Mouse (Mus musculus): ENCODE data around the gene Hoxa13. TPM values are rescaled to one million over a fixed set of nuclear protein-coding genes. Genes with fewer than 3 reads are reported as not detected.

Gene Hoxa13
- 12.4 TPM for polyA plus RNA-seq (2021)

DNA sequence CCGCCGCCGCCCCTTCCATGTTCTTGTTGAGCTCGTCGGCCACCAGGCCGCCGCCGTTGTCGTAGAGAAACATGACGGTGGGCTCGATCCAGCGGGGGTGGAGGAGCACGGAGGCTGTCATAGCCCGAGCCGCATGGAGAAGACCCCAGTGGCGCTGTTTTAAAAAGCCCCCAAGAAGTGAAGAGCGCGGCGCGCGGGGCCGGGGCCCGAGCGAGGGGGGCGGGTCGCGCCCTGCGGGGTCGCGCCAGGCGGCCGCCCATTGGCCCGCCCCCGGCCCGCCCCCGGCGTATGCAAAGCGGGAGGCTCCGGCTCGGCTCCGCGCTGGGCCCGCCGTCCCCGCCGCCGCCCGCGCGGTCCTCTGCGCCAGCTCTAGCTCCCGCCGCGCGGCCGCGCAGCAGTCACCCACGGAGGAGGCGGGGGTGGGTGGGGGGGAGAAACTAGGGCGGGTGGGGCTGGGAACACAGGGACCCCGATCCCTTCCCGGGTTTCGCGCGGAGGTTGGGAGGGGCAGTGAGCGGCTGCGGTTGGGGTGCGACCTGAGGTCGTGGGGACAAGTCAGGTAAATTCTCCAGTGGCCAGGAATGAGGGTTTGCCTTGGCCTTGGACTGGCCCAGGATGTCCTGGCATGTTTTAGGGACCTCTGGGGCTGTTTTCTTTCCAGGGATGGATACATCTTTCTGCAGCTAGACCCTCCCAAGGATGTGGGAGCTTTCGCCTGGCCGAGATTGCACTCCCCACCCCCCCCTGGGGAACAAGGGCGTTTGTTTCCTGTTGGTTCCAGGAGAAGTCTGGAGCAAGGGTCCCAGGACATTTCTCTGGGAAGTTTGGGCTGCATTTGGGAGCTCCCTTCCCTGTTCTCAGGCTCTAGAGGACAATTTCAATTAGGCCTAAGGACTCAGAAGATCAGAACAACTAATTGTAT is at the start of gene Hoxa13:
Gene Hoxa13 (minus strand): TSS at position 227 of the 922 bp plus-strand sequence.
- no peak for TF ChIP-seq CTCF (IDR thresholded peaks at IDR 0.05)
- ChIA-PET CTCF (interaction anchor here (1.6 to 2.7 kb wide), 2 partner anchors 9 to 341 kb away, joined by 4 to 19 read pairs; no protein-coding TSS in a partner anchor), POLR2A (interaction anchor here (0.6 to 2.1 kb wide), 5 partner anchors 9 to 457 kb away, joined by 3 to 10 read pairs (median 4); partner anchors contain the start of genes Hoxa10 and Hoxa11)
- in situ Hi-C loops (cut with MboI; ENCODE audit: low pct_unique_long_range_greater_than_20kb) = no loop called here
- DNase-seq (ENCODE audit: low read depth, low spot score) = no peak
- peak; percentile 75 for ATAC-seq
- no peaks in the 10 kb centered on the region for H3K27me3 ChIP-seq

DNA sequence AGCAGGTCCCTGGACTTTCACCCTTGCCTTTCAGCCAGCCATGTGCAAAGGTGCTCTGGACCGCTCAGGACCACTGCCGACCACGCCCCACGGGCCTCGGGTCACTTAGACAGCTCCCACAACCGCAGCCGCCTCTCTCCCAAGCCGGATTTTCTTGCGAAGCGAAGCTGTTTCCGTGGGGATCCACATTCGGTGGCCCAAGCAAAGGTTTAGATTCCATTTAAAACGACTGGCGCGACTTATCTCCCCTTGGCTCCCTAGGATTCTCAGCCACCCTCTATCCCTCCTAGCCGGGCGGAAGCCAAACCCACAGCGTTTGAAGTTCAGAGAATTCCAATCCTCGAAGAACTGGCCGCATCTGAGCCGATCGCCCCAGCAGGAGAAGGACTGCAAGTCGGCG is 49.7 kb upstream of the Hoxa13 start:
- CTCF ChIA-PET = no interaction called here
- no peak for TF ChIP-seq CTCF (IDR thresholded peaks at IDR 0.05)
- DNase-seq (ENCODE audit: low read depth, low spot score) (no peak), ATAC-seq (no peak)
- in situ Hi-C loops (cut with MboI; ENCODE audit: low pct_unique_long_range_greater_than_20kb) = no loop called here
- H3K27me3 ChIP-seq = peaks cover 22% of the 10 kb centered on the region
- POLR2A ChIA-PET = no interaction called here

DNA sequence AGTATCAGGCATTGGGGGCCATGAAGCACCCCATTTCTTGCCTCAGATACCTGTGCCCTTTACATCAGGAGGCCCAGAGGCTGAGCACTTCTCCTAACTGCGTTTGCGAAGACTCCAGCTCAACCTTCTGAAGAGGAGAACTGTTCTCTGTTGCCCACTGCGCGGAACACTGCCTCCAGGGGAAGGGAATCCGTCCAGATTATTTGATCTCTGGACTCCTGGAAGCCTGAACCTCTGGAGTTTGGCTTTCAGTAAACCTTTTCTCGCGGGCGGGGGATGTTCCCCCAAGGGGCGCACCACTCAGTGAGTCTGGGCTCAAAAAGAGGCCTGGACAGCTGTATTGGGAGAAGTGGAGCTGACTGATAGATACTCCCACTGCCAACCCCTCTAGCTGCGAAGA is 49.1 kb upstream of the Hoxa13 start:
- H3K27me3 ChIP-seq = peaks cover 22% of the 10 kb centered on the region
- CTCF ChIA-PET = no interaction called here
- POLR2A ChIA-PET = no interaction called here
- in situ Hi-C loops (cut with MboI; ENCODE audit: low pct_unique_long_range_greater_than_20kb) = no loop called here
- no peak for ATAC-seq
- no peak for TF ChIP-seq CTCF (IDR thresholded peaks at IDR 0.05)
- DNase-seq (ENCODE audit: low read depth, low spot score) = no peak

DNA sequence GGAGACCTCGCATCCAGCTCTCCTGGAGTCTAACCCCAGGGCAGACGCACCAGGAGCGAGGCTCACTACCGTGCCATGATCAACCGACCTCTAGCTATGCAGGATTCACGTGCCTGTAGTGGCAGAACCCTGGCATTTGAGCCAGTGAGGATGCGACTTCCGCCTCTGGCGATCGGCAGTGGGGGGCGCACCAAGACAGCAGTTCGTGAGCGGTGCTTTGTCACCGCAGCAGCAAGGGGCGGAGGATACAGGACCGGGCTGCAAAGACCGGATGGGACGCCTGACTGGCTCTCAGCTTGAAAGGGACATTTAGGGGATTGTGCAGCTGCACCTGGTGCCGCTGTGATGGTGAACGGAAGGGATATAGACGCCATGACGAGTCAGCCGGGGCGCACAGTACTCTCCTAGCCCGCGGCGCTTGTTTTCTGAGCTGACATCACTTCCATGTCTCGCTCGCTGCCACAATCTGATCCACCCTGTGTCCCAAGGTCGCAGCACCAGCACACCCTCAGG is 45.3 kb upstream of the Hoxa13 start:
- in situ Hi-C loops (cut with MboI; ENCODE audit: low pct_unique_long_range_greater_than_20kb) = no loop called here
- ChIA-PET CTCF (interaction anchor here (0.9 to 1.6 kb wide), 2 partner anchors 34 to 298 kb away, joined by 3 read pairs; no protein-coding TSS in a partner anchor), POLR2A (no interaction called here)
- no peak for ATAC-seq
- H3K27me3 ChIP-seq = no peaks in the 10 kb centered on the region
- no peak for DNase-seq (ENCODE audit: low read depth, low spot score)
- no peak for TF ChIP-seq CTCF (IDR thresholded peaks at IDR 0.05)

DNA sequence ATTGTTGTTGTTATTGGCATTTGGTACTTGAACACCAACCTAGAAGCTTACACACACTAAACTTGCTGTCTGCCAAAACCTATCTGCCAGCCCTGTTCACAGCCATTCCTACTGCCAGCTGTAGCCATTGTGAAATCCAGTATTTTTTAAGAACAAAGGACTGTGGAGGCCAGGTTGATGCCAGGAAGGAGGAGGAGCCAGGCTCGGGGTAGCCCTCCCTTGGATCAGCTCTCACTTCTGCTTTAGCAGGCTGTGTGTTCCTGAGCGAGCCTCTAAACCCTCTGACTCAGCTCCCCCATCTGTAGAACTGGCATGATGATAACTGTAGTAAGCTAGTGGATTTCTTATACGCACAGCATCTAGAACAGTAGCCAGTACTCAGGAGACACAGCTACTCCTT is 42.7 kb upstream of the Hoxa13 start:
- POLR2A ChIA-PET = interaction anchor here (0.9 kb wide), 1 partner anchor 8 kb away, joined by 3 read pairs; no protein-coding TSS in a partner anchor
- DNase-seq (ENCODE audit: low read depth, low spot score) = no peak
- no peak for ATAC-seq

DNA sequence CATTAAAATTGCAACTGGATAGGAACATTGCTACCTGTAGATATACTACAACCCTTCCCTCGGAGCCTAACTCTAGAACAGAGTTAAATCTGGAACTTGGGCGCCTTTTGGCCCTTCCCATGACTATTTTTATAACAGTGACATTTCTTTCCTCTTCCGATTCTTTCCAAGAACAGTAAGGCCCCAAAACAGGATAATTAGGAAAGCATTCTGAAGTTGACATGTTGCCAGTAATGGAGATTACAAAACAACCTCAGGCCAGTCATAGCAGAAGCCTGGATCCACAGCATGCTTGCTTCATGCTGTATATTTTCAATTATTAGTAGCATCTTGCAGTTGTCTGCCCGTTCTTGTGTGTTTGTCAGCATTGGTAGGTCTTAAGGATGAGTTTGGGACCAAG is 40.1 kb upstream of the Hoxa13 start:
- ATAC-seq = no peak
- ChIA-PET POLR2A (no interaction called here), CTCF (no interaction called here)
- TF ChIP-seq CTCF (IDR thresholded peaks at IDR 0.05) = no peak
- H3K27me3 ChIP-seq = no peaks in the 10 kb centered on the region
- DNase-seq (ENCODE audit: low read depth, low spot score) = no peak
- in situ Hi-C loops (cut with MboI; ENCODE audit: low pct_unique_long_range_greater_than_20kb) = no loop called here

More for the DNA sequence above, 42.7 kb upstream of the Hoxa13 start:
- in situ Hi-C loops (cut with MboI; ENCODE audit: low pct_unique_long_range_greater_than_20kb) = no loop called here
- CTCF ChIA-PET = interaction anchor here (1.1 to 1.2 kb wide), 2 partner anchors 10 kb away, joined by 3 read pairs; partner anchors contain the start of gene Evx1
- no peak for TF ChIP-seq CTCF (IDR thresholded peaks at IDR 0.05)
- no peaks in the 10 kb centered on the region for H3K27me3 ChIP-seq

DNA sequence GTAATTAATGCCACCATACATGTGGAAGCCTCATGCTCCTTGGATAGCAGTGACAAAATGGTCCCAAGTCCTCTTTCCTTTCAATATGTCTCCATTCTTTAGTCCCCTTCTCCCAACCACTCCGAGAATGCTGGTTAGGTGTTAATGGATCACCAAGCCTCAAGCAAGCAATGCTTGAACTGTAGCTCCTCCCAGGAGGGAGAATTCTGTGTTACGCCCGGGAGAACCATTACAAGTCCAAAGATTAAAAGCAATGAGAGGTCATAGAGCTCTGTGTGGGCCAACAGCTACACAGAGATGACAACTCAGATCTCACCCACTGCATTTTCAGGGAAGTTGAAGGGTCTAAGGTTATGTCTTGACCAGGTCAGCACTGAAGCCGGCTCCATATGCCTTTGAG is 37.8 kb upstream of the Hoxa13 start:
- DNase-seq (ENCODE audit: low read depth, low spot score) (no peak), ATAC-seq (no peak)
- CTCF ChIA-PET = interaction anchor here (1.4 kb wide), 1 partner anchor 26 kb away, joined by 5 read pairs; no protein-coding TSS in a partner anchor
- H3K27me3 ChIP-seq = no peaks in the 10 kb centered on the region
- in situ Hi-C loops (cut with MboI; ENCODE audit: low pct_unique_long_range_greater_than_20kb) = no loop called here
- POLR2A ChIA-PET = no interaction called here
- no peak for TF ChIP-seq CTCF (IDR thresholded peaks at IDR 0.05)

DNA sequence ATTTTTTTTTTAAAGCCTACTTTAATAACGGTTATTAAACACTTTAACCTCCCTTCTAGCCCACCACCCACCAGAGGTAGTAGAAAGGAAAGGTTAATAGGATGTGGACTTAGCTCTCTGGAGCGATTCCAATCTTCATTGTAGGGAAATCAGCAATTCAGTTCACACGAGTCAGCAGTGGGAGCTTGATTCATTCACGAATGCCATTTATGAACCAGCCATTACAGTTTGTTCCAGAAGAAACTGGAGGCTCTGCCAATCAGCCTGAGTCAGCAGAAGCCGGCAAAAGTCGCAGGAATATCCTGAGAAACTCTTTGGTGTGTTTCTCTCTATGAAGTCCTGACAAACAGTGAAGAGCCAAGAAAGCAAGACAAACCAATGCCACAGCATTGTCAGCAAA is 33.9 kb upstream of the Hoxa13 start:
- ATAC-seq (no peak), DNase-seq (ENCODE audit: low read depth, low spot score) (no peak)
- H3K27me3 ChIP-seq = no peaks in the 10 kb centered on the region
- CTCF ChIA-PET = no interaction called here
- in situ Hi-C loops (cut with MboI; ENCODE audit: low pct_unique_long_range_greater_than_20kb) = no loop called here
- TF ChIP-seq CTCF (IDR thresholded peaks at IDR 0.05) = no peak
- POLR2A ChIA-PET = interaction anchor here (0.9 kb wide), 1 partner anchor 9 kb away, joined by 3 read pairs; no protein-coding TSS in a partner anchor

DNA sequence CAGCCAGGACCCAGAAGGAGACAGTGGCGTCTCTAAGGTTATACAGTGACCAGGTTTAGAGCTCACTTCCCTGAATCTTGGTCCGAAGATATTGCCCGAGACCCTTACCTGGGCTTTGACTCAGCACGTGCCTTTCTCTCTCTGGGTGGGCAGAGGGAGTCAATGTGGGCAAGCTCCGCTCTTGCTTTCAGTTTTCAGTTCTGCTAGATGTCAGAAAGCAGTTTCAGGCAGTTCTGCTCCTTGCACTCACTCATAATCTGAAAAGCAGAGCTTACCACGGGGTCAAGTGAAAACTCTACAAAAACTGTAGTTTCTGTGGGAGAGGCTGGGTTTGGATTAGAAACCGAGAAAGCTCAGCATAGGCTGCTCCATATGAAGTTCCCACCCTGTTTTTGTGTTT is 31.6 kb upstream of the Hoxa13 start:
- DNase-seq (ENCODE audit: low read depth, low spot score) (no peak), ATAC-seq (no peak)
- no peaks in the 10 kb centered on the region for H3K27me3 ChIP-seq
- CTCF ChIA-PET = interaction anchor here (1.2 to 1.5 kb wide), 2 partner anchors 11 to 15 kb away, joined by 3 read pairs; no protein-coding TSS in a partner anchor
- POLR2A ChIA-PET = no interaction called here
- in situ Hi-C loops (cut with MboI; ENCODE audit: low pct_unique_long_range_greater_than_20kb) = no loop called here
- no peak for TF ChIP-seq CTCF (IDR thresholded peaks at IDR 0.05)

DNA sequence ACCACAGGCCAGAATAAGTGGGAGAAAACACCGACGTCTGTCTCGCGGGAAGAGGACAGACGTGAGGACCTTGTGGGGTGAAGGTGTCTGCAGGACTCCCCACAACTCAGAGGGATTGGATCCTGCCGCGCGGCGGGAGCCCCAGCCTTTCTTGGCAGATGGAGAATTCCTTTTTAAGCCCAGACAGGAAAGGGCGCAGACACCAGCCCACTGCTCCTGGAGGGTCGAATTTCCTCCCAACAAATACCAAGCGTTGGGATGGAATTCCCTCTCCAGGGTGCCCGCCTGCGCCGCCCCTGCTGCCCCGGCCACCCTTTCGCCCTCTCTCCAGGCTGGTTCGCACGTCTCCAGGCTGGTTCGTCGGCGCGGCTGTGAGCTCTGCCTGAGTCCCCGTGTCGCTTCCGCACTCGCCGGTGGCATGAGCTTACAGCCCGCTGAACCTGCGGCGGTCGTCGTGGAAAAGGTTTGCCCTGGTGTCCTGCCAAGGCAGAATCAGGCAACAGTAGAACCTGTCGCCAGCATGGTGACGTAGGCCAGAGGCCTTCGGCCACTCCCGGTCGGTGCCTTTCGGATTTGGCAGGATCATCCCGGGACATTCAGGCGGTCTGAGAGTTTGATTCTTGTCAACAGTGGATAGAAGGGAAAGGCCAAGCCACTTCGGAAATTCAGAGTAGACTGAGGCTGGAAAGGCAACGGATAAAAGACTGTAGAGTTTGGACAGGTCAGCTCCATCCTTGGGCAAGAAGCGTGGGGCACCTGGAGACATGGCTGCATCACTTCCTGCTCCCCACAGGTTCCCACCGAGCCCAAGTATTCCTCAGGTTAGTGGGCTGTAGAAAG is 30.6 kb upstream of the Hoxa13 start:
- POLR2A ChIA-PET = no interaction called here
- DNase-seq (ENCODE audit: low read depth, low spot score) = no peak
- no peak for TF ChIP-seq CTCF (IDR thresholded peaks at IDR 0.05)
- CTCF ChIA-PET = no interaction called here
- in situ Hi-C loops (cut with MboI; ENCODE audit: low pct_unique_long_range_greater_than_20kb) = no loop called here
- no peak for ATAC-seq
- H3K27me3 ChIP-seq = no peaks in the 10 kb centered on the region
